Mouse (Mus musculus): Measurements from ENCODE around the gene Olfr1368. TPM values are rescaled to one million over a fixed set of nuclear protein-coding genes. Genes with fewer than 3 reads are reported as not detected.
"Not testable (repeated sequence)": the region's sequence is repeated elsewhere in the genome, so short reads cannot be mapped to it uniquely, and the experiment has no call there.

The Olfr1368 gene
- total RNA-seq, 2 experiments from 2014 or later, result not detected

- ATAC-seq (replicated peaks; ENCODE audit: poor library complexity), result no peak
Observed at GRCm38 (mm10) chr13:21168371-21169011, 22.8 kb upstream of the Olfr1368 start.

GRCm38 (mm10) chr13:21167910-21168300 is 22.2 kb upstream of the Olfr1368 start:
- 0 out of 2 replicates have a peak, but pooled peaks have one; percentile 3 for ATAC-seq (replicated peaks; ENCODE audit: poor library complexity)

DNA sequence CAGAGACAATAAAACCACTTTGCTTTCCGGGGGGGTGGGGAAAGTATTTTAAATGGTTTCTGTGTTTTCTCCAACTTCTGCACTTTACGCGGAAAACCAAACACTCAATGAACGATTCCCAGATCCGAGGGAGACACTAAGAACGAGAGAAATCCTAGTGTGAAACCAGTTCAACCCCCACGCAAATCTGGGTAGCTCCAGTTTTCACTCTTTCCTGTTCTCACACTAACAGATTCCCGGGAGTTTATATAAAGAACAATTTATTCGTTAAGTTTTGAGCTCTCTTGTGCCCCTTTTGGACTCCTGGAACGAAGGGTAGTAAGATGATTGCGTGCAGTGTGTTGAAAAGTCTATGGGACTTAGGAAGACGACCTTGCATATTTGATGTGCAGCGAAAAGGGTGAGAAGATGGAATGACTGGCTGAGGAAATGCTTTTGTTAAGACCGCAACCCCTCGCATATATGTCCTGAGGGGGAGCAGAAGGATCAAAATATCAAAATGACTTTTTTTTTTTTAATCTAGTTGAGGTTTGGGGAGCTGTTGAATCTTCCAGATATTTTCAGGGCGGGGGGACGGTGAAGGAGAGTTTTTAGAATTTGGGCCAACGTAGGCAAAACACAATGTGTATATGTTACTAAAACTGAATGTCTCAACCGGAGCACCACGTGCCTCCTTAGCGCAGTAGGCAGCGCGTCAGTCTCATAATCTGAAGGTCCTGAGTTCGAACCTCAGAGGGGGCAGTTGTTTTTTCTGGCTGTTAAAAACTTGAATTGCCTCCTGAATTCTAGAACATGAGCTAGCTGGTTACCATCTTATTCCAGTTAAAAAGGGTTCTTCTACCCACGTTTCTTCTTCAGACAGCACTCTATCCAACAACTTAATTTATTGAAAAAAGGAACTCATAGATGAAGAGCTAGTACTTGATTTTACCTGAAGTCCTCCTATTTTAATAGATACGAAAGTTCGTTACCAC is 21.6 kb upstream of the Olfr1368 start:
- peak; percentile 32 for ATAC-seq (replicated peaks; ENCODE audit: poor library complexity)

GRCm38 (mm10) chr13:21162591-21162990 is 16.9 kb upstream of the Olfr1368 start:
- ATAC-seq (replicated peaks; ENCODE audit: poor library complexity), result no peak

DNA sequence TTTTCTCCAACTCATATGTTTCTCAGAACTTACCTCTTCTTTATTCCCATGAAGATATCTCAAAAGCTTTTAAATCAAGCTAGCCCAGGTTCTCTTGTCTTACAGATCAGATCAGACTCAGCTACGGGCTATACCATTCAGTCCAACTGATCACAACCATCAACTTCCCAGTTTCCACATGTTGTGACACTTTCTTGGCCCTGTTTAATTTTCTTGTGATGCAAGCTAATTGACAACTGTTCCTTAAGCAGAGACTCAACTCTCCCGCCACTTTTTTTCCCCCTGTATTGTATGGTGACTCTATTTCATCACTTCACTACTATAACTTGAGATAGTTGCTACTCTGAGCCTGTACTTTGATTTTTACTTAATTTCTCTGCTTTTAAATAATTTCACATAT is 15.9 kb upstream of the Olfr1368 start:
- peak; percentile 24 for ATAC-seq (replicated peaks; ENCODE audit: poor library complexity)

- peak; percentile 76 for ATAC-seq (replicated peaks; ENCODE audit: poor library complexity)
Observed at GRCm38 (mm10) chr13:21160657-21161590, 15.3 kb upstream of the Olfr1368 start.

- no peak for ATAC-seq (replicated peaks; ENCODE audit: poor library complexity)
Observed at GRCm38 (mm10) chr13:21160041-21160511, 14.4 kb upstream of the Olfr1368 start.

DNA sequence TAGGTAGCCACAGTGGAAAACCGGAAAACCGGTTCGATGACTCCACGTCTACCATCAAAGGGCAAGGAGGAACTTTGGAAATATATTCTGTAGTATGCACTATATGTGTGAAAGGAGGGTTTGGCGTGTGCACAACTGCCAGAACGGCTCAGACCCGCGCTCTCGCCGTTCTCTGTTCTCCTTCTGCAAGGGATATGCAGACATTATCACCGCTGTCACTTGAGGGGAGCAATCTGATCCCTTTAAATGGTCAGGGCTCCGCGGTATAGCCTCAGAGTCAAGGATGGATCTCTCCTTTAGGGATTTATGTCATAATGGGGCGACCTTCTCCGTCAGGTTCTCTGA is 13.8 kb upstream of the Olfr1368 start:
- no peak for ATAC-seq (replicated peaks; ENCODE audit: poor library complexity)

DNA sequence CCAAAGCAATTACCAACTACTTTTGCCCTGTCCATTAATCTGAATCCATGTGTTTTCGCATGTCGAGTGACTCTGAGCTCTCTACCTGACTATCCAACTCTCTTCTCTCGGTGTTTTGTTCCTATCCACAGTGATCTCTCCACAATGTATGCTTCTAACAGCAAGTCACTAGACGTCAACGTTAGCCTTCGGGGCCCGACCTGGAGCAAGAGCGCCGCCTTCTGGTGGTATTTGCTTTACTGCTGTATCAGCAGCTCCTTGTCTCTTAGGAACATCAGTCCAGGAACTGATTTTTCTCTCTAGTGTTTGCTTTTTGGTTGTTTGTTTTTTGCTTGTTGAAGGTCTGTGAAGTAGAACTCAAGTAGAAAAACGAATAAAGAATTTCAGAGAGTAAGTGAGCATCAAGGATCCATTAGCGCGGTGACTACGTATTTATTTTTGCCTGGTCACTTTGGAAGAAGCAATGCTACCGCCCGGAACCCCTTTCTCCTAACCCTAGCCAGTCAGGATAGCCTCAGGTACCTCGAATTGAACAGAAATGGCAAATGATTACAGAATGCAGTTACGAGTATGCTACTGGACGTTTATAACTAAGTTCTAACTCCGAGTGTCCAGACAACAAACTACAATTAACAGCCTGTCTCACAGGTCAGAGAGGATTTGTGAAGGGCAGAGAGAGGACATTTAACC is 13.3 kb upstream of the Olfr1368 start:
- ATAC-seq (replicated peaks; ENCODE audit: poor library complexity), result peak; percentile 78

GRCm38 (mm10) chr13:21158071-21158470 is 12.4 kb upstream of the Olfr1368 start:
- no peak for ATAC-seq (replicated peaks; ENCODE audit: poor library complexity)

DNA sequence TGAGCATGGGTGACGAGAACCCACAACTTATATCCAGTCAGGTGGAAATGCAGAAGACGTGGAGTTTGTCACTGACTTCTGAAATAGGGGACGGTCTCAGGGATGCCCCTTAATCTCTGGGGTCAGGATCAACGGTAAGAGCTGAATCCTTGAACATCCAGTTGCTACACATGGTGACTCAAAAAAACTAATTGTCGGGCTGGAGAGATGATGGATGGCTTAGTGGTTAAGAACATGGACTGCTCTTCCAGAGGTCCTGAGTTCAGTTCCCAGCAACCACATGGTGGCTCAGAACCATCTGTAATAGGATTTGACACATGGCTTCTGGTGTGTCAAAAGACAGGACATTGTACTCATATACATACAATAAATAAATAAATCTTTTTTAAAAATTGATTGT is 10.2 kb upstream of the Olfr1368 start:
- ATAC-seq (replicated peaks; ENCODE audit: poor library complexity), result no peak

GRCm38 (mm10) chr13:21142421-21142820 is 3.2 kb downstream of the Olfr1368 start:
- no peak; the same call in 1 of the 2 replicates for ATAC-seq (replicated peaks; ENCODE audit: poor library complexity)

DNA sequence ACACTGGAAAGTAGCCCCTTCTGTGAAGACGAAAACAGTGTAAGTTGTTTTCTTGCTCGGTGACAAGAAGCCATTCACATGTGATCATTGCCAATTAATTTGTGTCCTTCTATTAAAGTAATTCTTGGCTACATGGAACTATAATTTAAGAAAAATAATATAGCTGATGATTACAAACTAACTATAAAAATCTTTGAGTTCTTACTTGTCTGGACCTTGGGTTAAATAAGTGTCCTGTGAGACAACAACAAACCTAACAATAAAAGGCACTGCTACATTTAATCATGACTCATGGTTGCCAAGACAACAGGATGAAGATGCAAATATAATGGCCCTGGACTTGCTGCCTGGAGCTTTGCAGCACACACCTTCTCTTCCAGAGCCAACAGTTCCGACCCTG is 16.3 kb downstream of the Olfr1368 start, which contains the start of gene Olfr263:
Gene Olfr263 (plus strand): TSS at position 301 of the 400 bp plus-strand sequence.
- not testable (repeated sequence) for ATAC-seq (replicated peaks; ENCODE audit: poor library complexity)

- peak; percentile 52 for ATAC-seq (replicated peaks; ENCODE audit: poor library complexity)
Observed at GRCm38 (mm10) chr13:21114121-21114520, 31.5 kb downstream of the Olfr1368 start.

- ATAC-seq (replicated peaks; ENCODE audit: poor library complexity), result not testable (repeated sequence)
Observed at GRCm38 (mm10) chr13:21111183-21111582, 34.5 kb downstream of the Olfr1368 start, which contains the start of gene Olfr1369-ps1. Olfr1369-ps1 (plus strand) TSS chr13:21111483.

- ATAC-seq (replicated peaks; ENCODE audit: poor library complexity), result no peak
Observed at GRCm38 (mm10) chr13:21110441-21110840, 35.2 kb downstream of the Olfr1368 start.

DNA sequence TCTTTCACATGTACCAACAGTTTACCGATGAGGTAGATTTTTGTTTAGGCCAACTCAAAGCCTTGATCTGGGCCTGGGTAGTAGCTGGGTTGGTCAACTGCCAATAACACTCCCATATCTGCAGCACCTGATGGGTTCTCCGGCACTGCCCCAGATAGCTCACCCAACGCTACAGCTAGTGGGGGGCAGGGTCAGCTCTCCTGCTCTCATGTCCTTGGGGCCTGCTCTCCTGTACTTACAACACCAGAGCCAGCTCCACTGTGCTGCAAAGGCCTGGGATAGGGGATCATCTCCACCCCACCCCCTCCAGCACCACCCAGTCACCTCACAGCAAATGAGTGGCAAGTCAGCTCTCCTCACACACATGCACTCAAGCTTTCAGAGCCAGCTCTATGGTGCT is 35.9 kb downstream of the Olfr1368 start:
- ATAC-seq (replicated peaks; ENCODE audit: poor library complexity), result no peak

Measured in megakaryocyte progenitor cell, adult 5-6 weeks (primary cell).